17 mouse cellular contexts compared by ENCODE assay signal in the genomic region with DNA sequence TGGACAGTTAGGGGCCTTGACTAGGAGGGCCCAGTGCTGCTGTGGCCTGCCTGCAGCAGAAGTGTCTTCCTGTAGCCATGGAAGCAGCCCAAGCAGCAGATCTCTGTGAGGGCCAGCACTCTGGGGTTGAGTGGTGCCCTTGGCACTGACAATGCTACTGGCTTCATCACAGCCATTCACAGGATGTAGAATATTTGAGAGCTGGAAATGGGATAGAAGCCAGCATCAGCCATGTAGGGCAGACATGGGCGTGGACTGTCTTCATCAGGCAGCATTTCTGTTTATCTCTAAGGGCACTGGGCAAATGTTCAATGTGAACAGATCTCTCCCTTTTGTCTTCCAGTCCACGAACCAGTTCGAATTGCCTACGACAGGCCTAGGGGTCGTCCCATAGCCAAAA. TPM values are rescaled to one million over a fixed set of nuclear protein-coding genes. Genes with fewer than 3 reads are reported as not detected.
DNase-seq lines count a peak whose midpoint lies in the region; ATAC-seq and TF ChIP-seq lines count a peak whose summit lies in the region.
"Had no signal": no experiment of that assay in that cellular context is flagged by ENCODE, and none has a peak within 500 bp of the region (broad histone marks: within the 10 kb centered on the region; RNA-seq: fewer than 3 reads in every experiment).

No protein-coding gene starts in this region.

- no peak overlapping the region for H3K4me3 ChIP-seq in heart, embryonic 14.5 days (ENCODE audit: control insufficient read depth in 1 of 2, insufficient read depth in 1 of 2, low read depth in 1 of 2, low read length in 2 of 2)
- H3K4me3 ChIP-seq in heart, embryonic 12.5 days: no peak overlapping the region
- H3K4me3 ChIP-seq in lung, postnatal 0 days (ENCODE audit: low read depth, low read length): no peak overlapping the region
- H3K4me3 ChIP-seq: embryonic facial prominence, embryonic 13.5 days; hindbrain, embryonic 13.5 days; limb, embryonic 10.5 days; lung, embryonic 15.5 days had no signal

- TF ChIP-seq CTCF in lung, postnatal 0 days (IDR thresholded peaks at IDR 0.05): no peak

- peaks cover 3 to 9% of the 10 kb centered on the region in 2 experiments for H3K4me1 ChIP-seq in heart, embryonic 14.5 days (ENCODE audit: control insufficient read depth in 2 of 2, insufficient read depth in 2 of 2, low read length in 2 of 2)
- H3K4me1 ChIP-seq in heart, embryonic 12.5 days (replicated peaks): 0 out of 2 replicates have a peak, but pooled peaks cover 5% of the 10 kb centered on the region
- H3K4me1 ChIP-seq in lung, postnatal 0 days (ENCODE audit: insufficient read depth, low read depth, low read length): no peaks in the 10 kb centered on the region
- H3K4me1 ChIP-seq: embryonic facial prominence, embryonic 13.5 days; hindbrain, embryonic 13.5 days; limb, embryonic 10.5 days; lung, embryonic 15.5 days had no signal

- no peak overlapping the region for H3K4me2 ChIP-seq in heart, embryonic 14.5 days (ENCODE audit: low read length)
- no peak overlapping the region for H3K4me2 ChIP-seq in heart, embryonic 12.5 days
- no peak overlapping the region for H3K4me2 ChIP-seq in lung, postnatal 0 days (replicated peaks; ENCODE audit: low read depth, low read length)
- H3K4me2 ChIP-seq: embryonic facial prominence, embryonic 13.5 days; hindbrain, embryonic 13.5 days; lung, embryonic 15.5 days had no signal

- no peaks in the 10 kb centered on the region for H3K27me3 ChIP-seq in heart, embryonic 14.5 days (ENCODE audit: control insufficient read depth, insufficient read depth, low read length)
- no peaks in the 10 kb centered on the region for H3K27me3 ChIP-seq in heart, embryonic 12.5 days (replicated peaks)
- no peaks in the 10 kb centered on the region for H3K27me3 ChIP-seq in lung, postnatal 0 days (replicated peaks; ENCODE audit: insufficient read depth, low read length)
- H3K27me3 ChIP-seq: embryonic facial prominence, embryonic 13.5 days; hindbrain, embryonic 13.5 days; lung, embryonic 15.5 days had no signal

- ATAC-seq in heart, embryonic 14.5 days (ENCODE audit: insufficient number of reproducible peaks, insufficient read depth, low FRiP score, low read depth): peak; percentile 69
- ATAC-seq in heart, embryonic 12.5 days (ENCODE audit: insufficient number of reproducible peaks, low FRiP score): no peak
- peak; percentile 77 for ATAC-seq in erythroid progenitor cell, adult 5-6 weeks (replicated peaks; ENCODE audit: low FRiP score, poor library complexity, severe bottlenecking)
- peak; percentile 81 for ATAC-seq in lung, postnatal 0 days
- ATAC-seq: intestine, embryonic 16.5 days had no signal

- peak overlapping the region; percentile 39 to 67 for H3K27ac ChIP-seq in heart, embryonic 14.5 days (replicated peaks in 1 of 2; ENCODE audit: control insufficient read depth in 1 of 2, insufficient read depth in 1 of 2, low read depth in 2 of 2, low read length in 2 of 2)
- no peak overlapping the region for H3K27ac ChIP-seq in heart, embryonic 12.5 days (ENCODE audit: poor library complexity, severe bottlenecking)
- no peak overlapping the region for H3K27ac ChIP-seq in lung, postnatal 0 days (ENCODE audit: low read length)
- H3K27ac ChIP-seq: embryonic facial prominence, embryonic 13.5 days; hindbrain, embryonic 13.5 days; limb, embryonic 10.5 days; lung, embryonic 15.5 days had no signal

- peak; percentile 67 for DNase-seq in MN1 (ENCODE audit: low spot score)
- DNase-seq in lung, postnatal 0 days (ENCODE audit: low spot score): peak; percentile 52
- no peak for DNase-seq in left cerebral cortex, adult 18-20 months (ENCODE audit: low spot score in 2 of 2)
- DNase-seq in ovary, adult 18-20 months (ENCODE audit: low spot score): no peak
- DNase-seq in cerebellum, postnatal 14 days: no peak
- DNase-seq: B cell, adult 2 months; cerebellum, adult 2 months; kidney, postnatal 25 days; midbrain, embryonic 14.5 days had no signal

- no peak overlapping the region for H3K9ac ChIP-seq in heart, embryonic 14.5 days (ENCODE audit: low read length)
- no peak overlapping the region for H3K9ac ChIP-seq in heart, embryonic 12.5 days
- no peak overlapping the region for H3K9ac ChIP-seq in lung, postnatal 0 days (replicated peaks; ENCODE audit: low read depth)
- H3K9ac ChIP-seq: embryonic facial prominence, embryonic 13.5 days; hindbrain, embryonic 13.5 days; lung, embryonic 15.5 days had no signal

- WGBS in heart, embryonic 14.5 days: 73% methylated on average over 5 of the region's 5 CpGs
- 88% methylated on average over 5 of the region's 5 CpGs for WGBS in heart, embryonic 12.5 days
- 62% methylated on average over 5 of the region's 5 CpGs for WGBS in lung, postnatal 0 days

- H3K9me3 ChIP-seq in heart, embryonic 14.5 days (ENCODE audit: control insufficient read depth, low read length): no peaks in the 10 kb centered on the region
- H3K9me3 ChIP-seq in heart, embryonic 12.5 days (replicated peaks): no peaks in the 10 kb centered on the region
- H3K9me3 ChIP-seq in lung, postnatal 0 days (ENCODE audit: low read length): no peaks in the 10 kb centered on the region
- H3K9me3 ChIP-seq: embryonic facial prominence, embryonic 13.5 days; hindbrain, embryonic 13.5 days; limb, embryonic 10.5 days; lung, embryonic 15.5 days had no signal

- TF ChIP-seq EP300 in lung, postnatal 0 days (IDR thresholded peaks at IDR 0.05): no peak

- peaks cover 100% of the 10 kb centered on the region for H3K36me3 ChIP-seq in heart, embryonic 14.5 days (ENCODE audit: control insufficient read depth, insufficient read depth, low read length)
- H3K36me3 ChIP-seq in heart, embryonic 12.5 days: peaks cover 96% of the 10 kb centered on the region
- peaks cover 46% of the 10 kb centered on the region for H3K36me3 ChIP-seq in lung, postnatal 0 days (ENCODE audit: insufficient read depth, low read length)

RNA-seq across cellular contexts. Expression of a gene that starts 24.0 kb away (rescaled TPM):
- 22.2 and 25.0 TPM in 2 replicates for polyA plus RNA-seq in heart, embryonic 14.5 days (2014; fragmentation: Nextera tagmentation; extraction: Ambion mirVana)
- polyA plus RNA-seq in heart, embryonic 12.5 days (2016; fragmentation: Nextera tagmentation; extraction: Ambion mirVana): 46.0 and 48.4 TPM in 2 replicates
- 1.3 TPM in 1 of 2 replicates, not detected in the other for total RNA-seq in erythroid progenitor cell, adult 5-6 weeks (2015; ENCODE audit: low replicate concordance)
- total RNA-seq in erythroid progenitor cell, adult 5-6 weeks (2017; ENCODE audit: low replicate concordance): not detected in 2 replicates
- polyA plus RNA-seq in lung, postnatal 0 days (2015; fragmentation: Nextera tagmentation; extraction: Ambion mirVana): 54.1 and 61.1 TPM in 2 replicates
- total RNA-seq in left cerebral cortex, adult 18-20 months (2021): 1 to 10 TPM; 7.9 to 9.8 TPM

RNA-seq across cellular contexts. Expression of a gene that starts 24.3 kb away (rescaled TPM):
- polyA plus RNA-seq in heart, embryonic 14.5 days (2014; fragmentation: Nextera tagmentation; extraction: Ambion mirVana): 12.1 and 16.5 TPM in 2 replicates
- polyA plus RNA-seq in heart, embryonic 12.5 days (2016; fragmentation: Nextera tagmentation; extraction: Ambion mirVana): 22.6 and 23.4 TPM in 2 replicates
- total RNA-seq in erythroid progenitor cell, adult 5-6 weeks (2015; ENCODE audit: low replicate concordance): 15.1 and 26.4 TPM in 2 replicates
- 5.1 TPM in 1 of 2 replicates, not detected in the other for total RNA-seq in erythroid progenitor cell, adult 5-6 weeks (2017; ENCODE audit: low replicate concordance)
- 10.4 and 11.9 TPM in 2 replicates for polyA plus RNA-seq in lung, postnatal 0 days (2015; fragmentation: Nextera tagmentation; extraction: Ambion mirVana)
- 10 to 100 TPM; 37.0 to 42.1 TPM for total RNA-seq in left cerebral cortex, adult 18-20 months (2021)

RNA-seq across cellular contexts. Expression of a gene that starts 24.6 kb away (rescaled TPM):
- polyA plus RNA-seq in heart, embryonic 14.5 days (2014; fragmentation: Nextera tagmentation; extraction: Ambion mirVana): 23.1 and 29.1 TPM in 2 replicates
- 33.8 and 36.0 TPM in 2 replicates for polyA plus RNA-seq in heart, embryonic 12.5 days (2016; fragmentation: Nextera tagmentation; extraction: Ambion mirVana)
- 36.8 and 49.0 TPM in 2 replicates for total RNA-seq in erythroid progenitor cell, adult 5-6 weeks (2015; ENCODE audit: low replicate concordance)
- total RNA-seq in erythroid progenitor cell, adult 5-6 weeks (2017; ENCODE audit: low replicate concordance): 51.5 and 60.7 TPM in 2 replicates
- polyA plus RNA-seq in lung, postnatal 0 days (2015; fragmentation: Nextera tagmentation; extraction: Ambion mirVana): 12.3 and 13.6 TPM in 2 replicates
- 100 to 1,000 TPM in 1 of 2 experiments, 10 to 100 TPM in 1; 97.3 to 109 TPM for total RNA-seq in left cerebral cortex, adult 18-20 months (2021)

RNA-seq across cellular contexts. Expression of a gene that starts 43.7 kb away (rescaled TPM):
- 28.9 and 33.7 TPM in 2 replicates for polyA plus RNA-seq in heart, embryonic 14.5 days (2014; fragmentation: Nextera tagmentation; extraction: Ambion mirVana)
- 32.8 and 34.3 TPM in 2 replicates for polyA plus RNA-seq in heart, embryonic 12.5 days (2016; fragmentation: Nextera tagmentation; extraction: Ambion mirVana)
- total RNA-seq in erythroid progenitor cell, adult 5-6 weeks (2015; ENCODE audit: low replicate concordance): 2.5 and 9.2 TPM in 2 replicates
- total RNA-seq in erythroid progenitor cell, adult 5-6 weeks (2017; ENCODE audit: low replicate concordance): 12.5 and 30.4 TPM in 2 replicates
- polyA plus RNA-seq in lung, postnatal 0 days (2015; fragmentation: Nextera tagmentation; extraction: Ambion mirVana): 29.9 and 32.5 TPM in 2 replicates
- total RNA-seq in left cerebral cortex, adult 18-20 months (2021): 10 to 100 TPM; 42.0 to 49.1 TPM

RNA-seq across cellular contexts. Expression of a gene that starts 43.7 kb away (rescaled TPM):
- 294 and 319 TPM in 2 replicates for polyA plus RNA-seq in heart, embryonic 14.5 days (2014; fragmentation: Nextera tagmentation; extraction: Ambion mirVana)
- 251 and 272 TPM in 2 replicates for polyA plus RNA-seq in heart, embryonic 12.5 days (2016; fragmentation: Nextera tagmentation; extraction: Ambion mirVana)
- 78.6 and 122 TPM in 2 replicates for total RNA-seq in erythroid progenitor cell, adult 5-6 weeks (2015; ENCODE audit: low replicate concordance)
- 16.7 and 51.7 TPM in 2 replicates for total RNA-seq in erythroid progenitor cell, adult 5-6 weeks (2017; ENCODE audit: low replicate concordance)
- 266 and 297 TPM in 2 replicates for polyA plus RNA-seq in lung, postnatal 0 days (2015; fragmentation: Nextera tagmentation; extraction: Ambion mirVana)
- 100 to 1,000 TPM; 141 to 145 TPM for total RNA-seq in left cerebral cortex, adult 18-20 months (2021)

Comparison
In these comparisons a context has a peak if more than half of its experiments do, and no peak if none do; other contexts are left out.
1. H3K27ac ChIP-seq: peak in heart, embryonic 14.5 days (2 of 2); none in heart, embryonic 12.5 days (single experiment) and lung, postnatal 0 days (single experiment).
2. DNase-seq: peak in MN1 (single experiment) and lung, postnatal 0 days (single experiment); none in left cerebral cortex, adult 18-20 months (0 of 2), ovary, adult 18-20 months (single experiment) and cerebellum, postnatal 14 days (0 of 2).